Mouse (Mus musculus) spleen, adult 2 months (tissue): ENCODE results near the gene Kirrel3.

Experiments
- CTCF ChIP-seq: fragments of 200-500 bp; IDR thresholded peaks from 2 replicates; pipeline ENCODE4 v1.5.1; 2011; ENCODE audit warnings: mild to moderate bottlenecking, inconsistent platforms; ENCODE audit not compliant: insufficient read depth, insufficient read length, insufficient replicate concordance; ENCODE audit errors: extremely low read depth
- POLR2A ChIP-seq: fragments of 200-500 bp; IDR thresholded peaks from 2 replicates; pipeline ENCODE4 v1.6.1; 2011; ENCODE audit warnings: low read depth, low read length, inconsistent platforms

- TF ChIP-seq CTCF (no peak), POLR2A (no peak)
These were observed 570.9 kb downstream of the Kirrel3 start for GRCm38 (mm10) chr9:35056611-35057010.
